Mouse (Mus musculus) thymus, adult 2 months (tissue): ENCODE measurements around the gene Hsd3b6.

Experiments
- CTCF ChIP-seq: fragments of 200-500 bp; IDR thresholded peaks from 2 replicates; pipeline ENCODE4 v1.5.1; 2012; ENCODE audit warnings: mild to moderate bottlenecking, control low read depth, low read length, moderate library complexity, borderline replicate concordance; ENCODE audit not compliant: control insufficient read depth, poor library complexity, insufficient read depth; ENCODE audit errors: extremely low read depth
- POLR2A ChIP-seq: fragments of 200-500 bp; IDR thresholded peaks from 2 replicates; pipeline ENCODE4 v1.6.1; 2012; ENCODE audit warnings: mild to moderate bottlenecking, low read length, control low read depth, moderate library complexity; ENCODE audit not compliant: control insufficient read depth, poor library complexity, insufficient read depth; ENCODE audit errors: extremely low read depth

DNA sequence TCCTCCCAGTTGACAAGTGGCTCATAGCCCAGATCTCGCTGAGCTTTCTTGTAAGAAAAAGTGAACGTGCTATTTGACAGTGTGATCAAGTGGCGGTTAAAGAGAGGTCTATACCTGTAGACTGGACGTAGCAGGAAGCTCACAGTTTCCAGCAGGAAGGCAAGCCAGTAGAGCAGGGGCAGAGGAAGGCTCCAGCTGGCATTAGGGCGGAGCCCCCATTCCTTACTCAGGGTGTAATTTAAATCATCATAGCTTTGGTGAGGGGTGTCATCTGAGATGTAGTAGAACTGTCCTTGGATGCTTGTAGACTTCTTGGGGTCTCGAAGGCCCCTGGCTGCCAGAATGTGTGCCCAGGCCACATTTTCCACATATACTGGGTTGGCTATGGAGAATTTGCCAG, 38.4 kb upstream of the Hsd3b6 start:
- no peak for TF ChIP-seq CTCF
- no peak for TF ChIP-seq POLR2A
